Mouse (Mus musculus) MEL (cell line): ENCODE data around the gene Serpinf1. TPM values are rescaled to one million over a fixed set of nuclear protein-coding genes. Genes with fewer than 3 reads are reported as not detected.

Experiments
- DNase-seq: peaks from one replicate; pipeline ENCODE4 v3.0.0; 2011; ENCODE audit warnings: low read depth, low spot score
- H3K27ac ChIP-seq: 2 replicates; pipeline ENCODE4 v1.5.1; 2012; ENCODE audit warnings: low read depth, mild to moderate bottlenecking, control low read depth, low read length, moderate library complexity; ENCODE audit not compliant: control insufficient read depth
- H3K27me3 ChIP-seq, 2 experiments: fragments of 150-350 bp in 1 of 2; sonication (generic) in 1 of 2; 2 replicates each; pipeline ENCODE4 v1.6.1; 2012; ENCODE audit warnings: low read length in 2 of 2, mild to moderate bottlenecking in 2 of 2, improper control_type of control experiment in 1 of 2, moderate library complexity in 1 of 2; ENCODE audit not compliant: insufficient read depth in 2 of 2, control insufficient read depth in 1 of 2
- H3K36me3 ChIP-seq, 2 experiments: 2 replicates each; pipeline ENCODE4 v1.6.1; 2012 to 2014; ENCODE audit warnings: low read length in 2 of 2, improper control_type of control experiment in 1 of 2, inconsistent platforms in 1 of 2, mild to moderate bottlenecking in 1 of 2; ENCODE audit not compliant: insufficient read depth in 2 of 2, control insufficient read depth in 1 of 2
- H3K4me1 ChIP-seq, 2 experiments: fragments of 150-350 bp in 1 of 2; sonication (generic) in 1 of 2; 2 replicates each; pipeline ENCODE4 v1.6.1; 2012; ENCODE audit warnings: low read length in 2 of 2, improper control_type of control experiment in 1 of 2, mild to moderate bottlenecking in 1 of 2; ENCODE audit not compliant: insufficient read depth in 2 of 2, control insufficient read depth in 1 of 2
- H3K4me3 ChIP-seq, 2 experiments: fragments of 150-350 bp in 1 of 2; sonication (generic) in 1 of 2; 2 replicates each; pipeline ENCODE4 v1.5.1; 2012; ENCODE audit warnings: low read depth in 2 of 2, low read length in 2 of 2, mild to moderate bottlenecking in 2 of 2, moderate library complexity in 2 of 2, control low read depth in 1 of 2, improper control_type of control experiment in 1 of 2; ENCODE audit not compliant: control insufficient read depth in 1 of 2, insufficient read depth in 1 of 2
- H3K79me2 ChIP-seq: 2 replicates; pipeline ENCODE4 v1.6.1; 2012; ENCODE audit warnings: mild to moderate bottlenecking, low read length, moderate library complexity; ENCODE audit not compliant: control insufficient read depth, poor library complexity, insufficient read depth
- H3K9ac ChIP-seq: 2 replicates; pipeline ENCODE4 v1.6.1; 2012; ENCODE audit warnings: low read depth, mild to moderate bottlenecking, control low read depth, low read length, moderate library complexity; ENCODE audit not compliant: control insufficient read depth, poor library complexity, severe bottlenecking
- H3K9me3 ChIP-seq: fragments of 150-350 bp; sonication (generic); replicated peaks from 2 replicates; pipeline ENCODE4 v1.6.1; 2012; ENCODE audit warnings: mild to moderate bottlenecking, low read length, improper control_type of control experiment, moderate library complexity; ENCODE audit not compliant: insufficient read depth
- CHD1 ChIP-seq: IDR thresholded peaks from 2 replicates; pipeline ENCODE4 v1.6.1; 2012; ENCODE audit warnings: low read depth, mild to moderate bottlenecking, inconsistent platforms, low read length, improper control_type of control experiment
- CTCF ChIP-seq, 3 experiments: IDR thresholded peaks in 2 of 3; conservative IDR thresholded peaks in 1 of 3; 2 replicates each; pipeline ENCODE4 v1.5.1; 2011 to 2012; ENCODE audit warnings: low read length in 3 of 3, low read depth in 2 of 3, mild to moderate bottlenecking in 2 of 3, improper control_type of control experiment in 1 of 3, inconsistent platforms in 1 of 3, mixed read lengths in 1 of 3, moderate library complexity in 1 of 3; ENCODE audit not compliant: control insufficient read depth in 1 of 3, insufficient read depth in 1 of 3, poor library complexity in 1 of 3, severe bottlenecking in 1 of 3
- ELF1 ChIP-seq: IDR thresholded peaks from 2 replicates; pipeline ENCODE4 v1.6.1; 2014; ENCODE audit warnings: low read depth, mild to moderate bottlenecking, inconsistent platforms, low read length, improper control_type of control experiment, moderate library complexity
- EP300 ChIP-seq, 2 experiments: IDR thresholded peaks; 2 replicates each; pipeline ENCODE4 v1.6.1; 2011; ENCODE audit warnings: improper control_type of control experiment in 2 of 2, low read length in 2 of 2, low read depth in 1 of 2, mild to moderate bottlenecking in 1 of 2
- JUND ChIP-seq: IDR thresholded peaks from 2 replicates; pipeline ENCODE4 v1.6.1; 2011; ENCODE audit warnings: low read depth, mild to moderate bottlenecking, improper control_type of control experiment, low read length
- MAFK ChIP-seq: IDR thresholded peaks from 2 replicates; pipeline ENCODE4 v1.6.1; 2011; ENCODE audit warnings: low read depth, mild to moderate bottlenecking, low read length, improper control_type of control experiment, borderline replicate concordance
- MAX ChIP-seq: IDR thresholded peaks from 2 replicates; pipeline ENCODE4 v1.6.1; 2011; ENCODE audit warnings: low read length, improper control_type of control experiment
- MEF2A ChIP-seq: IDR thresholded peaks from 2 replicates; pipeline ENCODE4 v1.6.1; 2014; ENCODE audit warnings: low read depth, mild to moderate bottlenecking, inconsistent platforms, low read length, improper control_type of control experiment; ENCODE audit not compliant: poor library complexity, insufficient replicate concordance, severe bottlenecking; ENCODE audit errors: extremely low read depth
- MXI1 ChIP-seq: IDR thresholded peaks from 2 replicates; pipeline ENCODE4 v1.6.1; 2011; ENCODE audit warnings: mild to moderate bottlenecking, low read depth, low read length, improper control_type of control experiment
- MYB ChIP-seq: IDR thresholded peaks from 2 replicates; pipeline ENCODE4 v1.6.1; 2011; ENCODE audit warnings: mild to moderate bottlenecking, low read depth, low read length, improper control_type of control experiment
- NRF1 ChIP-seq: IDR thresholded peaks from 2 replicates; pipeline ENCODE4 v1.6.1; 2014; ENCODE audit warnings: low read depth, mild to moderate bottlenecking, inconsistent platforms, low read length, improper control_type of control experiment, moderate library complexity; ENCODE audit not compliant: poor library complexity, insufficient read depth, severe bottlenecking
- POLR2A ChIP-seq, 2 experiments: IDR thresholded peaks; 2 replicates each; pipeline ENCODE4 v1.6.1; 2011 to 2012; ENCODE audit warnings: low read length in 2 of 2, mild to moderate bottlenecking in 2 of 2, control low read depth in 1 of 2, improper control_type of control experiment in 1 of 2, low read depth in 1 of 2, moderate library complexity in 1 of 2; ENCODE audit not compliant: control insufficient read depth in 1 of 2, insufficient read depth in 1 of 2, poor library complexity in 1 of 2
- POLR2AphosphoS2 ChIP-seq: IDR thresholded peaks from 2 replicates; pipeline ENCODE4 v1.6.1; 2011; ENCODE audit warnings: low read length, improper control_type of control experiment
- RAD21 ChIP-seq: IDR thresholded peaks from 2 replicates; pipeline ENCODE4 v1.6.1; 2011; ENCODE audit warnings: mild to moderate bottlenecking, low read depth, low read length, improper control_type of control experiment
- RCOR1 ChIP-seq: IDR thresholded peaks from 2 replicates; pipeline ENCODE4 v1.6.1; 2012; ENCODE audit warnings: low read depth, mild to moderate bottlenecking, inconsistent platforms, low read length, improper control_type of control experiment
- TCF12 ChIP-seq: IDR thresholded peaks from 2 replicates; pipeline ENCODE4 v1.6.1; 2014; ENCODE audit warnings: low read depth, mild to moderate bottlenecking, inconsistent platforms, low read length, improper control_type of control experiment, moderate library complexity
- USF1 ChIP-seq: IDR thresholded peaks from 2 replicates; pipeline ENCODE4 v1.6.1; 2014; ENCODE audit warnings: low read depth, mild to moderate bottlenecking, inconsistent platforms, low read length, improper control_type of control experiment, moderate library complexity
- ZKSCAN1 ChIP-seq: IDR thresholded peaks from 2 replicates; pipeline ENCODE4 v1.6.1; 2012; ENCODE audit warnings: low read depth, mild to moderate bottlenecking, inconsistent platforms, low read length, improper control_type of control experiment, moderate library complexity
- ZMIZ1 ChIP-seq: IDR thresholded peaks from 2 replicates; pipeline ENCODE4 v1.6.1; 2012; ENCODE audit warnings: low read depth, mild to moderate bottlenecking, inconsistent platforms, low read length, improper control_type of control experiment, moderate library complexity
- ZNF384 ChIP-seq: IDR thresholded peaks from 2 replicates; pipeline ENCODE4 v1.6.1; 2012; ENCODE audit warnings: low read depth, mild to moderate bottlenecking, inconsistent platforms, low read length, improper control_type of control experiment
- polyA plus RNA-seq, 2 experiments: library from polyadenylated mRNA; stranded (reverse) in 1 of 2; unstranded in 1 of 2; fragments of >175 nt in 1 of 2; fragments of >200 nt in 1 of 2; gene quantifications; 2 replicates each; pipeline versions ENCODE4 v1.2.1 to v1.2.4; 2012; ENCODE audit warnings: low replicate concordance in 2 of 2, low read depth in 1 of 2; ENCODE audit not compliant: insufficient read length in 2 of 2, insufficient read depth in 1 of 2, missing spikeins in 1 of 2
- total RNA-seq: library from RNA; depleted of rRNA; stranded (reverse); fragments of 300-350 nt; gene quantifications from 2 replicates; pipeline ENCODE4 v1.2.3, GENCODE M21; 2012

Serpinf1 gene
- total and polyA plus RNA-seq, 3 experiments, result 0.36 TPM; not detected in 2

DNA sequence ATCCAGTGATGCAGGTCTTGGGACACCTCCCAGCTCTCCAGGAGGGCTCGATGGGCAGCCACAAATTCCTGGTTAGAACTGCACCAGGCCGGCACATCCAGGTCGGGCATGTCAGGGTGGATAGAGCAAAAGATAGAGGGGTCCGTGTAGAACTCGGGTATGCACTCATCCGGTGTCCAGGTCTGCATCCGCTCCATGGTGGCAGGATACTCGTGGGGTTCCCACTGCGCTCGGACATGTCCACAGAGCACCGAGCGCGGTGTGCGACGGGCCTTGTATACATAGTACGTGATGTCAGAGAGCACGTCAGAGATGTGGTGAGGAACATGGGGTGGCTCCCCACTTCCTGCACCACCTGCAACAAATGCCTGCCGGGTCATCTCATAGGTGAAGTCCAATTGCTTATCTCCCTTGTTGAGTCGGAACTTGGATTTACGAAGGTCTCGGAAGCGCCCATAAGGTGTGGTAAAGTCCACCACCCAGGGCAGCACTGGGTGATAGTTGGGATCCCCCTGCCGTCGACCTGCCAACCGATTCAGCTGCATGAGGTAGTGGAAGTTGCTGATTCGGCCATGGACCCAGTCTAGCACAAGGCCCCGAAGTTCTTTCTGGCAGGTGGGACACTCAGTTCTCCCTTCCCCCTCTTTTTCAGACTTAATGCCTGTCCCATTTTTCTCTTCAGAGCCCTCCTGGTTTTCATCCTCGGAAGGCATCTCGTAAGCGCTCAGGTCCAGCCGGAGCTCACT lies 30.5 kb upstream of the Serpinf1 start:
- Histone ChIP-seq H3K4me3 (no peak overlapping the region), H3K36me3 (peaks cover 0 to 32% of the 10 kb centered on the region in 2 experiments; a peak in 2 of 4 replicates), H3K9ac (no peak overlapping the region)

DNA sequence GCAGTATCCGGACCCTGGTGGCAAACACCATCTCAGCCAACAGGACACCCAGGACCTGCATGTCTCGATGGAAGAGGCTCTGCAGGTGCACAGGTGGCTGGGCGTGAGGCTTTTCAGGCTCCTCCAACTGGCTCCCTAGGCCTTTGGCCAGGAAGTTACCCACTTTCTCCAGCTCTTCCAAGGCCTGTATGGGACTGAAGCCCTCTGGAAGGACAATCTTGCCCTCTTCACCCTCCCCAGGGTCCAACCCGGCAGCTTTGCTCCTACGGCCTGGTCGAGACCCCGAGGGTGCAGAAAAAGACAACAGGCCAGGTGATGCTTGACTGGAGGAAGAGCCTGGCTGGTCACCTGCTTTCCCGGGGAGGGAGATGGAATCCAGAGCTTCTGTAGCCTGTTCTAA lies 29.6 kb upstream of the Serpinf1 start:
- TF ChIP-seq NRF1 (no peak), RAD21 (no peak), ELF1 (no peak), MAFK (no peak), ZKSCAN1 (no peak), POLR2A (IDR thresholded peaks at IDR 0.05; ENCODE audit: control insufficient read depth in 1 of 2, insufficient read depth in 1 of 2, low read depth in 1 of 2, low read length in 2 of 2, poor library complexity in 1 of 2) (no peak), MXI1 (no peak), USF1 (no peak), MAX (no peak), MYB (no peak), CHD1 (no peak), TCF12 (no peak)
- no peak overlapping the region for H3K27ac ChIP-seq
- H3K4me1 ChIP-seq, result peaks cover 16 to 44% of the 10 kb centered on the region in 2 experiments
- DNase-seq, result no peak
- no peak overlapping the region for H3K9ac ChIP-seq
- H3K27me3 ChIP-seq, result no peaks in the 10 kb centered on the region
- no peak overlapping the region for H3K4me3 ChIP-seq
- no peaks in the 10 kb centered on the region for H3K9me3 ChIP-seq
- no peaks in the 10 kb centered on the region for H3K79me2 ChIP-seq
- peaks cover 0 to 27% of the 10 kb centered on the region in 2 experiments; a peak in 2 of 4 replicates for H3K36me3 ChIP-seq

More for the DNA sequence above, 30.5 kb upstream of the Serpinf1 start:
- Histone ChIP-seq H3K27me3 (no peaks in the 10 kb centered on the region), H3K27ac (no peak overlapping the region), H3K4me1 (peaks cover 18 to 52% of the 10 kb centered on the region in 2 experiments), H3K9me3 (no peaks in the 10 kb centered on the region), H3K79me2 (no peaks in the 10 kb centered on the region)
- no peak for DNase-seq
- TF ChIP-seq POLR2A (IDR thresholded peaks at IDR 0.05; ENCODE audit: control insufficient read depth in 1 of 2, insufficient read depth in 1 of 2, low read depth in 1 of 2, low read length in 2 of 2, poor library complexity in 1 of 2) (no peak), ZNF384 (no peak), MEF2A (no peak), ZMIZ1 (no peak), TCF12 (no peak), MXI1 (no peak), POLR2AphosphoS2 (no peak), MAFK (no peak), CTCF (IDR thresholded peaks at IDR 0.05 in 2 of 3, conservative IDR thresholded peaks at IDR 0.05 in 1 of 3; ENCODE audit: control insufficient read depth in 1 of 3, insufficient read depth in 1 of 3, low read depth in 2 of 3, low read length in 3 of 3, poor library complexity in 1 of 3, severe bottlenecking in 1 of 3) (no peak), ELF1 (no peak), RCOR1 (no peak), JUND (no peak), EP300 (IDR thresholded peaks at IDR 0.05; ENCODE audit: low read depth in 1 of 2, low read length in 2 of 2) (no peak)
